Mouse (Mus musculus) liver, embryonic 14.5 days (tissue): ENCODE data around the gene Vsir.

Experiments
- CTCF ChIP-seq: IDR thresholded peaks from 2 replicates; pipeline ENCODE4 v1.5.1; 2016; ENCODE audit warnings: antibody characterized with exemption, low read depth, control low read depth
- EP300 ChIP-seq: IDR thresholded peaks from 2 replicates; pipeline ENCODE4 v1.6.1; 2016; ENCODE audit warnings: antibody characterized with exemption, low read depth

DNA sequence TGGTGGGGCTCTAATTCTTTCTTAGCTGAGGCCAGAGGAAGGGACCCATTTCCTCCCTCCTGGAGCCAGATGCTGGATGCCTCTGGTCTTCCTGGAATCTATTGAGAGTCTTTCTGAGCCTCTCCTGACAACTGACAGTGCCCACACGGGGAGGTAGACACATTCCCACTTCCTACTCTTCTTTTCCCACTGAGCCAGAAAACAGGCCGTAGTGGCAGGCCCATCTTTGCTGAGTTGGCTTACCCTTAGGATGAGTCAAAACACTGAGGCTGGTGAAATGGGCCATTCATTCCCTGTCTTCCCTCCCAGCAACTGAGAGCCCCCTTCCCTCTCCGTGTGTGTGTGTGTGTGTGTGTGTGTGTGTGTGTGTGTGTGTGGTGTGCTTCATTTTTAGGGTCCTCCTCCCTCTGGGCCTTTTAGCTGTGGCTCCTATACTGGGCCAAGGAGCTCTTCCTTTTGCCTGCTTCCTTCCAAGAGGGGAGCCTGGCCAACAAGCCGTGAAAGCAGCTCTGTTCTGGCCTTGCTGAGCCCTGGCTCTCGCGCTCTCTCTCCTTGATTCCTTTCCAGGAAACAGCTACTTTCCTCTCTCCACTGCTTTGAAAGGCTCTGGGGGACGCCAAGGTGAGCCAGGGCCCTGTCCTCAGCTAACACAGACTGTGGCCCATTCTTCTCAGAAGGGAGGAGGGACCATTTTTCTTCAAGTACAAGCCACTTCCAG lies 59.0 kb downstream of the Vsir start:
- TF ChIP-seq EP300 (no peak), CTCF (no peak)
